Mouse (Mus musculus) hindbrain, embryonic 16.5 days (tissue): ENCODE measurements at regions not wholly inside any gene's neighbourhood (a gene's known extent, or its start where the extent isn't known, plus 50 kb on each side); places are given as distances from the start of the nearest gene placed in this dataset.

Source experiments
- ATAC-seq: fragments of 200-750 bp; cut with Nextera tagmentation; 2 replicates; pipeline ENCODE4 v1.8.0; 2017; ENCODE audit warnings: moderate TSS enrichment, moderate library complexity
- H3K27ac ChIP-seq: fragments of 300-500 bp; sonication (generic); 2 replicates; pipeline ENCODE4 v1.5.1; 2014; ENCODE audit warnings: low read depth, mild to moderate bottlenecking, control low read depth, low read length, moderate library complexity
- H3K27me3 ChIP-seq: fragments of 300-500 bp; sonication (generic); replicated peaks from 2 replicates; pipeline ENCODE4 v1.6.1; 2014; ENCODE audit warnings: low read length; ENCODE audit not compliant: control insufficient read depth, insufficient read depth
- H3K36me3 ChIP-seq: fragments of 300-500 bp; sonication (generic); 2 replicates; pipeline ENCODE4 v1.6.1; 2014; ENCODE audit warnings: mild to moderate bottlenecking, low read length, moderate library complexity, mixed read lengths; ENCODE audit not compliant: control insufficient read depth, insufficient read depth
- H3K4me1 ChIP-seq: fragments of 300-500 bp; sonication (generic); 2 replicates; pipeline ENCODE4 v1.6.1; 2014; ENCODE audit warnings: low read depth, low read length; ENCODE audit not compliant: control insufficient read depth, insufficient read depth
- H3K4me2 ChIP-seq: fragments of 300-500 bp; sonication (generic); 2 replicates; pipeline ENCODE4 v1.6.1; 2014; ENCODE audit warnings: mild to moderate bottlenecking, low read length, control low read depth, moderate library complexity
- H3K4me3 ChIP-seq: fragments of 300-500 bp; sonication (generic); 2 replicates; pipeline ENCODE4 v1.5.1; 2014; ENCODE audit warnings: mild to moderate bottlenecking, low read length, control low read depth, moderate library complexity
- H3K9ac ChIP-seq: fragments of 300-500 bp; sonication (generic); 2 replicates; pipeline ENCODE4 v1.6.1; 2014; ENCODE audit warnings: low read depth, mild to moderate bottlenecking, control low read depth, low read length, moderate library complexity
- H3K9me3 ChIP-seq: fragments of 300-500 bp; sonication (generic); 2 replicates; pipeline ENCODE4 v1.6.1; 2014; ENCODE audit warnings: mild to moderate bottlenecking, low read length, moderate library complexity; ENCODE audit not compliant: control insufficient read depth
- WGBS: fragments of 180-500 bp; shearing (Covaris S2); extraction: QIAGEN DNeasy Blood & Tissue Kit; methylation state at CpG from one replicate; pipeline ENCODE4 v1.1.7; 2014; 5-methylcytosine and 5-hydroxymethylcytosine counted together

- H3K4me3 ChIP-seq = no peak overlapping the region
- H3K27me3 ChIP-seq = no peaks in the 10 kb centered on the region; the same call in 1 of the 2 replicates
- no peaks in the 10 kb centered on the region for H3K9me3 ChIP-seq
- H3K4me2 ChIP-seq = no peak overlapping the region
- no peak for ATAC-seq
- no peaks in the 10 kb centered on the region for H3K4me1 ChIP-seq
- no peak overlapping the region for H3K27ac ChIP-seq
- H3K9ac ChIP-seq = no peak overlapping the region
- 95% methylated on average over 2 of the region's 2 CpGs for WGBS
- H3K36me3 ChIP-seq = no peaks in the 10 kb centered on the region
Observed at GRCm38 (mm10) chr17:68916531-68916930, 90.1 kb downstream of the Tmem200c start.

- 88% methylated on average over 5 of the region's 5 CpGs for WGBS
Observed at GRCm38 (mm10) chr17:68918228-68918627, 91.8 kb downstream of the Tmem200c start.

GRCm38 (mm10) chr17:68923271-68923670 is 96.8 kb downstream of the Tmem200c start:
- Histone ChIP-seq H3K4me3 (no peak overlapping the region), H3K4me2 (no peak overlapping the region), H3K27me3 (no peaks in the 10 kb centered on the region), H3K4me1 (no peaks in the 10 kb centered on the region), H3K36me3 (no peaks in the 10 kb centered on the region), H3K27ac (no peak overlapping the region), H3K9ac (no peak overlapping the region), H3K9me3 (no peaks in the 10 kb centered on the region)
- ATAC-seq = no peak
- whole genome bisulfite sequencing = 80% methylated on average over 5 of the region's 5 CpGs

More at GRCm38 (mm10) chr17:68918228-68918627, 91.8 kb downstream of the Tmem200c start:
- no peaks in the 10 kb centered on the region for H3K9me3 ChIP-seq
- ATAC-seq = no peak
- no peak overlapping the region for H3K4me3 ChIP-seq
- H3K4me1 ChIP-seq = no peaks in the 10 kb centered on the region
- no peak overlapping the region for H3K4me2 ChIP-seq
- no peak overlapping the region for H3K27ac ChIP-seq
- no peaks in the 10 kb centered on the region for H3K36me3 ChIP-seq
- no peak overlapping the region for H3K9ac ChIP-seq
- H3K27me3 ChIP-seq = no peaks in the 10 kb centered on the region; the same call in 1 of the 2 replicates

GRCm38 (mm10) chr17:68927418-68927817 is 101.0 kb downstream of the Tmem200c start:
- 50% methylated on average over 6 of the region's 6 CpGs for WGBS
- H3K27ac ChIP-seq = no peak overlapping the region
- no peaks in the 10 kb centered on the region for H3K4me1 ChIP-seq
- no peak overlapping the region for H3K4me2 ChIP-seq
- no peaks in the 10 kb centered on the region for H3K27me3 ChIP-seq
- H3K36me3 ChIP-seq = no peaks in the 10 kb centered on the region
- no peaks in the 10 kb centered on the region for H3K9me3 ChIP-seq
- ATAC-seq = no peak
- H3K9ac ChIP-seq = no peak overlapping the region
- no peak overlapping the region for H3K4me3 ChIP-seq

- Histone ChIP-seq H3K27ac (no peak overlapping the region), H3K4me3 (no peak overlapping the region), H3K9ac (no peak overlapping the region), H3K4me2 (no peak overlapping the region), H3K36me3 (no peaks in the 10 kb centered on the region), H3K4me1 (no peaks in the 10 kb centered on the region), H3K27me3 (no peaks in the 10 kb centered on the region), H3K9me3 (no peaks in the 10 kb centered on the region)
- ATAC-seq = no peak
- WGBS = 71% methylated on average over 6 of the region's 6 CpGs
Observed at GRCm38 (mm10) chr17:68928691-68929090, 102.3 kb downstream of the Tmem200c start.

GRCm38 (mm10) chr17:68933265-68933664 is 106.8 kb downstream of the Tmem200c start:
- 95% methylated on average over 7 of the region's 7 CpGs for whole genome bisulfite sequencing
- Histone ChIP-seq H3K27ac (no peak overlapping the region), H3K9ac (no peak overlapping the region), H3K4me2 (no peak overlapping the region), H3K36me3 (no peaks in the 10 kb centered on the region), H3K27me3 (no peaks in the 10 kb centered on the region), H3K9me3 (no peaks in the 10 kb centered on the region), H3K4me1 (no peaks in the 10 kb centered on the region), H3K4me3 (no peak overlapping the region)
- ATAC-seq = no peak

GRCm38 (mm10) chr17:68934066-68934465 is 107.6 kb downstream of the Tmem200c start:
- Histone ChIP-seq H3K9ac (no peak overlapping the region), H3K27ac (no peak overlapping the region), H3K36me3 (no peaks in the 10 kb centered on the region), H3K9me3 (no peaks in the 10 kb centered on the region), H3K4me3 (no peak overlapping the region), H3K4me1 (no peaks in the 10 kb centered on the region), H3K27me3 (no peaks in the 10 kb centered on the region), H3K4me2 (no peak overlapping the region)
- ATAC-seq = no peak
- 85% methylated on average over 10 of the region's 10 CpGs for WGBS

- no peak overlapping the region for H3K9ac ChIP-seq
- H3K36me3 ChIP-seq = no peaks in the 10 kb centered on the region
- WGBS = 55% methylated on average over 4 of the region's 4 CpGs
- ATAC-seq = no peak
- H3K4me2 ChIP-seq = no peak overlapping the region
- no peaks in the 10 kb centered on the region for H3K27me3 ChIP-seq
- H3K4me3 ChIP-seq = no peak overlapping the region
- H3K9me3 ChIP-seq = no peaks in the 10 kb centered on the region
- no peaks in the 10 kb centered on the region for H3K4me1 ChIP-seq
- no peak overlapping the region for H3K27ac ChIP-seq
Observed at GRCm38 (mm10) chr17:68936016-68936415, 109.6 kb downstream of the Tmem200c start.

GRCm38 (mm10) chr17:68956275-68956674 is 119.2 kb upstream of the Epb41l3 start:
- Histone ChIP-seq H3K9me3 (no peaks in the 10 kb centered on the region), H3K4me1 (no peaks in the 10 kb centered on the region), H3K4me3 (no peak overlapping the region), H3K27ac (no peak overlapping the region), H3K9ac (no peak overlapping the region), H3K27me3 (no peaks in the 10 kb centered on the region), H3K36me3 (no peaks in the 10 kb centered on the region), H3K4me2 (no peak overlapping the region)
- ATAC-seq = no peak
- 95% methylated on average over 2 of the region's 2 CpGs for WGBS

- H3K27me3 ChIP-seq = no peaks in the 10 kb centered on the region
- no peak overlapping the region for H3K4me3 ChIP-seq
- ATAC-seq = no peak
- H3K27ac ChIP-seq = no peak overlapping the region
- no peak overlapping the region for H3K9ac ChIP-seq
- no peaks in the 10 kb centered on the region for H3K36me3 ChIP-seq
- H3K4me2 ChIP-seq = no peak overlapping the region
- no peaks in the 10 kb centered on the region for H3K4me1 ChIP-seq
- H3K9me3 ChIP-seq = no peaks in the 10 kb centered on the region
- 78% methylated on average over 2 of the region's 2 CpGs for WGBS
Observed at GRCm38 (mm10) chr17:68961160-68961559, 114.3 kb upstream of the Epb41l3 start.
